Mouse (Mus musculus) right cerebral cortex, adult 18-20 months (tissue): Measurements from ENCODE around the gene Sp7.

ENCODE experiments used
- DNase-seq: peaks from one replicate; pipeline ENCODE4 v3.0.0; 2022; ENCODE audit warnings: mixed read lengths

The Sp7 gene

DNA sequence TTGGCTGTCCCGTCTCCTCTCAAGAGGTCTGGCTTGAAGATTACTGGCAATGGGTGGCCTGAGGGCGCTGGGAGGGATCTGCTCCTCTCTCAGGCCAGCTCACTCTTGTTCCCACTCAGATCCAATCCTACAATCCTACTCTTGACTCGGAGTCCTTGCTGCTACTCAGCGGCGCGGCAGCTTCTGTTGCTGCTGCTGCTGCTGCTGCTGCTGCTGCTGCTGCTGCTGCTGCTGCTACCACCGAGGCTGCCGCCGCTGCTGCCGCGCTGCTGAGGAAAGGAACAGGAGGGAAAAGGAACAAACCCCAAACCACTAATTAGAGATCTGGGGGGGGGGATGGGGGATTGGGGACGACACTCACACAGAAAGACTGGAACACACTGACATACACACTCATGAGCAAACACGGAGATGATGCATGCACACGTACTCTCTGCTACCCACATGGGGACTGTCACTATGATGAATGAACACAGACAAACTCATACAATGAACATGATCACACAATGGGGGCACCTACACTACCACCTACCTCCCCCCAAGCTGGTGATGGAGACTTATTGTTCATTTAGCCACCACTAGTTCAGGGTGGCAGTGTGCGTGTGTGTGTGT is at the start of gene Sp7:
Gene Sp7, minus strand, starts transcription at position 450 of the 612 bp plus-strand sequence.
- no peak for DNase-seq

DNA sequence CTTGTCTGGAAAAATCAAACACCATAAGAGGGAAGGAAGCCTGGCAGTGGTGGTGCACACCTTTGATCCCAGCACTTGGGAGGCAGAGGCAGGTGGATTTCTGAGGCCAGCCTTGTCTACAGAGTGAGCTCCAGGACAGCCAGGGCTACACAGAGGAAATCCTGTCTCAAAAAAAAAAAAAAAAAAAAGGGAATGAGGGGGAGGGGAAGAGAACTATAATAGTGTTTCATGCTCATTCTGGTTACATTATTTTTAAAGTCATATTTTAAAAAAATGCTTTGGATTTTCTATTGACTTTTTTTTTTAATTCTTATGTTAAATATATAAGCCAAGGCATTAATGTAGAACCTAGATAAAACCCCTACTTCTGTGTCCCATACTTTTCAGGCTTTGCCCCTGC is 46.7 kb upstream of the Sp7 start:
- DNase-seq: no peak

DNA sequence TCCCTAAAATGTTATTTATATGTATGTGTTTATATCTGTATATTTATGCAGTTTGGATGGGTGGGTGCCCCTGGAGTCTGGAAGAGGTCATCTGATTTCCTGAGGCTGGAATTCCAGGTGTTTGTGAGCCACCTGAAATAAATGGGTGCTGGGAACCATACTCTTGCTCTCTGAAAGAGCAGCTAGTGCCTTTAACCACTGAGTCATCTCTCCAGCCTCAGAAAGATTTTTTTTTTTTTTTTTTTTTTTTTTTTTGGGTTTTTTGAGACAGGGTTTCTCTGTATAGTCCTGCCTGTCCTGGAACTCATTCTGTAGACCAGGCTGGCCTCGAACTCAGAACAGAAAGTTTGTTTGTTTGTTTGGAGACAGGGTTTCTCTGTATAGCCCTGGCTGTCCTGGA is 44.1 kb upstream of the Sp7 start:
- DNase-seq: no peak

DNA sequence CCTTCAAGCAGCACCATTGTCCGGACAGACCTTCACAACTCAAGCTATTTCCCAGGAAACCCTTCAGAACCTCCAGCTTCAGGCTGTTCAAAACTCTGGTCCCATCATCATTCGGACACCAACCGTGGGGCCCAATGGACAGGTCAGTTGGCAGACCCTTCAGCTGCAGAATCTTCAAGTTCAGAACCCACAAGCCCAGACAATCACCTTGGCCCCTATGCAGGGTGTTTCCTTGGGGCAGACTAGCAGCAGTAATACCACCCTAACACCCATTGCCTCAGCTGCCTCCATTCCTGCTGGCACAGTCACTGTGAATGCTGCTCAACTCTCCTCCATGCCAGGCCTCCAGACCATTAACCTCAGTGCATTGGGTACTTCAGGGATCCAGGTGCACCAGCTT is 42.3 kb upstream of the Sp7 start:
- no peak for DNase-seq

DNA sequence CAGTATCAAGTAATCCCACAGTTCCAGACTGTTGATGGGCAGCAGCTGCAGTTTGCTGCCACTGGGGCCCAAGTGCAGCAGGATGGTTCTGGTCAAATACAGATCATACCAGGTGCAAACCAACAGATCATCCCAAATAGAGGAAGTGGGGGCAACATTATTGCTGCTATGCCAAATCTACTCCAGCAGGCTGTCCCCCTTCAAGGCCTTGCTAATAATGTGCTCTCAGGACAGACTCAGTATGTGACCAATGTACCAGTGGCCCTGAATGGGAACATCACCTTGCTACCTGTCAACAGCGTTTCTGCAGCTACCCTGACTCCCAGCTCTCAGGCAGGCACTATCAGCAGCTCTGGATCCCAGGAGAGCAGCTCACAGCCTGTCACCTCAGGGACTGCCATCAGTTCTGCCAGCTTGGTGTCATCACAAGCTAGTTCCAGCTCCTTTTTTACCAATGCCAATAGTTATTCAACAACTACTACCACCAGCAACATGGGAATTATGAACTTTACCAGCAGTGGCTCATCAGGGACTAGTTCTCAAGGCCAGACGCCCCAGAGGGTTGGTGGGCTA is 41.7 kb upstream of the Sp7 start:
- no peak for DNase-seq

DNA sequence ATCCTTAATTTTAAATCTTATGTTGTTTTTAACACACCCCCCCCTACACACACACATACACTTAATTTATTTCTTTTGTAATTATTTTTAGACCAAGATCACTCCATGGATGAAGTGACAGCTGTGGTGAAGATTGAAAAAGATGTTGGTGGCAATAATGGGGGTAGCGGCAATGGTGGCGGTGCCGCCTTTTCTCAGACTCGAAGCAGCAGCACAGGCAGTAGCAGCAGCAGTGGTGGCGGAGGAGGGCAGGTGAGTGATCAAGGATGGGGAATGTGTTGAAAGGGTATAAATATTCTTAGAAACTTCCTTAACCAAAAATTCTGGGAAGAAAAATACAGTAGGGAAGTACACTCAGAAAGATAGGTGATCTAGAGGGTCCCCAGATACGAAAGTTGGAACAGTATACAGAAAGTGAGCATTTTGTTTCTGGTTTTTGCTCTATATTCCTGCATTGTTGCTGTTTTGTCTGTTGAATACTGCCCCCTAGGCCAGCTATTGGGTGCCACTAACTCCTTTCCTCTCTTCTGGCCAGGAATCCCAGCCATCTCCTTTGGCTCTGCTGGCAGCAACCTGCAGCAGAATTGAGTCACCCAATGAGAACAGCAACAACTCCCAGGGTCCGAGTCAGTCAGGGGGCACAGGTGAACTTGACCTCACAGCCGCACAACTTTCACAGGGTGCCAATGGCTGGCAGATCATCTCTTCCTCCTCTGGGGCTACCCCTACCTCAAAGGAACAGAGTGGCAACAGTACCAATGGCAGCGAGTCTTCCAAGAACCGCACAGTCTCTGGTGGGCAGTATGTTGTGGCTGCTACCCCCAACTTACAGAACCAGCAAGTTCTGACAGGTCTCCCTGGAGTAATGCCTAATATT is 40.9 kb upstream of the Sp7 start:
- no peak for DNase-seq

DNA sequence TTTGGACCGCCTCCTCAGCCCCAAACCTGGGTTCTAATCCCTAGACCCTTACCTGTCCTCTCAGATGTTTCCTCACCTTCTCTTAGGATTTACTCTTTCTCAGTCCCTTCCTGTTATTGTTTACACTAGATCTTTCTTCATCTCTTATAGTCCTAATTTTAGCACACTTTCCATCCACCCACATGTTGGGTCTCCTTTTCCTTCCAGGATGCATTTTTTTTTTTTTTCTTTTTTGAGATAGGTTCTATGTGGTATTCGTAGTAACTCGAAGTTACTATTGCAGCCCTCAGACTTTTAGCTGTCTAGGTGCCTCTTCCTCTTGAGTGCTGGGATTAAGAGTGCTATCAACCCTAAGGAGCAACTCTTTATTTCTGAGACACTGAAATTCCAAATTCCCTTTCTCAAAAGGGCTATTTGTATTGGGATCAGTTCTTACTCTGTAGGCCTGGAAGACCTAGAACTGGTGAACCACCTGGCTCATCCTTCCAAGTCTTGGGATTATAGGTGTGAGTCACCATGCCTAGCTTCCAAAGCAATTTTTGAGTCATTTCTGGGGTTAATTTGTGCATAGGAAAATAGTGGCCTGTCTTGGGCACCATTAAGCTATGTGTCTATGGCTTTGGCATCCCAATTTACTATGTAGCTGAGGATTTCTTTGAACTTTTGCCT is 40.1 kb upstream of the Sp7 start:
- DNase-seq: no peak

DNA sequence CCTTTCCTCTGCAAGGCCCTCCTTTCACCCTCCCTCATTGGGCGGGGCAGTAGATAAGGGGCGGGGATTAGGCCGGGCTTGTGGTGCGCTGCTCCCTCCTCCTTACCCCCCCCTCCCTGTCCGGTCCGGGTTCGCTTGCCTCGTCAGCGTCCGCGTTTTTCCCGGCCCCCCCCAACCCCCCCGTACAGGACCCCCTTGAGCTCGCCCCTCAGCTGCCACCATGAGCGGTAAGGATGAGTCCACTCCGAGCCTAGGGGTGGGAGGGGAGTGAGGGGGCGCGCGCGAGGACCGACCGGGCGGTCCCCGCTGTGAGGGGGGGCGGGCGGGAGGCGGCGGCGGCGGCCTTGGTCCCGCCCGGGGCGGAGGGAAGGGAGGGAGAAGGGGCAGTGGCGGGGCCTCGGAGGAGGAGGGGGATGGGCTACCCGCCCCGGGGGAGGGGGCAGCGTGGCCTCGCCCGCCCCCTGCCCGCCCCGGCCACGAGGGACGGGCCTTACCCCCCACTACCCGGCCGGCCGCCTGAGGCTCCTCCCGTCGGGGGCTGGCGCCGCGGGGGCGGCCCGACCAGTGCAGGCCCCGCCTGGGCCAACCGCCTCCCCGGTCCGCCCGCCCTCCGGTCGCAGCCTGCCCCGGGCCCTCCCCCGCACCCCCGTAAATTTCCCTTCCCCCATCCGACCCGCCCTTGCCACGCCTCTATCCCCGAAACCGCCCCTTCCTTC is 39.4 kb upstream of the Sp7 start:
- DNase-seq: peak; percentile 69

DNA sequence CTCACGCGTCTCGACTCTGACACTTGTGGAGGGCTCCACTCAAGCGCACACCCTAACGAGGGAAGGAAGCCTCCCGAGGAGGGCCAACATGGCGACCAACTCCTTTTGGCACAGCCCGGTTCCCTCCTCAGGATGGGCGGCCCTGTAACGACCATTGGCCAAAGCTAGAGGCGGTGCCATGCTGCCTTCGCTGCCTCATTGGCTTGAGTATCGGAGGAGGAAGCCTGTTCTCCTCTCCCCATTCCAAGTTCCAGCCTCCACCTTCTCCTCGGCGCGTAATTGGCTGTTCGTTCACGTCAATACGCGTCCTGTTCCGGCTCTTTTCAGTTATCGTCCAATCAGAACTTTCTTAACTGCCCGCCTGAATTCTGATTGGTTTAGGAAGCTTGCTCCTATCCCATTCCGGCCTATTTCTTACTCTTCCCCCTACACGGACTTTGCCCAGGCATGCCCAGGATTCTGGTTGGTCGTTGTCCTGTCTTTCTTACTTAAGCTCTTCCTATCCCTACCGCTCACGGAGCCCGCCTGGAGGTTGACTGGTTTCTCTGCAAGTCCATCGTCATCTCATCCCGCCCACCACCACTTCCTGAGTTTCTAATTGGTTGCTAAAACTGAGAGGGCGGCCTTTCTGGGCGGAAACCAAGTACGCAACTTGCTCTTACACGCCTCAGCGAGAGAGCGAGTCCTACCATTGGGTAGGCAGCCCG is 38.7 kb upstream of the Sp7 start, which contains the start of gene Sp1:
Gene Sp1, plus strand, starts transcription at position 655 of the 707 bp plus-strand sequence.
- peak; percentile 100 for DNase-seq

DNA sequence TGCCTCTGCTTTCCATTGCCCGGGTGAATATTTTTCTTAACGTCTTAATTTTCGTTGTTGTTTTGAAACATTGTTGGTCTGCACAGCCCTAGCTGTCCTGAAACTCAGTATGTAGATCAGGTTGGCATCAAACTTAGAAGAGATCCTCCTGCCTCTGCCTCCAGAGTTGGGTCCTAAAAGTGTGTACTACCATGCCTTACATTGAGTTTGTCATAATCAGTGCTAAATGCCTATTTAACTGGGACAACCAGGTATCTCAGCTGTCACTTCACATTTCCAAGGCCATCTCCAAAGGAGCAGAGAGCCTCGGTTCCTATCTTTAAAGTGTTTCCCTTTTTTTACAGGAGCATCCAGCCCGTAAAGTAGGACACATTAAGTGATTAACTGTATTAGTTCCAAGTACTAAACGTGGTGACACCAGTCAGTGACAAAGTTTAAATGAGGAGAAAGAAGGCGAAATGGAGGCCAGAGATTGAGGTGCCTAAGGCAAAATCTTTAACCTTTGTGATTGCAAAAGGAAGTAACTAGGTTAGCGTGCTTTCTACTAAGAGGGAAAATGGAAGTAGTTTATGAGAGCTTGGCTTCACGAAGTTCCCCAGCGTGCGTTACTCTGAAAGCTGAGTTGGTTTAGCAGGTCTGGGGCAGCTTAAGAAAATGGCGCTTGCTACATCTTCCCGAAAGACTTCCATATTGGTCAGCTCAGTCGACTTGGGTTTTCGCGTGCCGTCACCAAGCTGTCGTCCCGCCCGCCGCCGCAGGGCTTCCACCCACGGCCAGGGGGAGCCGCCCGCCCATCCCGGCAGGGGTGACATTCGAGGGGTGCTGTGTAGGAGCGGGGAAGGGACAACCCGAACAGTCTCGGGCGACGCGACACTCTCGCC is 37.9 kb upstream of the Sp7 start:
- DNase-seq: no peak

DNA sequence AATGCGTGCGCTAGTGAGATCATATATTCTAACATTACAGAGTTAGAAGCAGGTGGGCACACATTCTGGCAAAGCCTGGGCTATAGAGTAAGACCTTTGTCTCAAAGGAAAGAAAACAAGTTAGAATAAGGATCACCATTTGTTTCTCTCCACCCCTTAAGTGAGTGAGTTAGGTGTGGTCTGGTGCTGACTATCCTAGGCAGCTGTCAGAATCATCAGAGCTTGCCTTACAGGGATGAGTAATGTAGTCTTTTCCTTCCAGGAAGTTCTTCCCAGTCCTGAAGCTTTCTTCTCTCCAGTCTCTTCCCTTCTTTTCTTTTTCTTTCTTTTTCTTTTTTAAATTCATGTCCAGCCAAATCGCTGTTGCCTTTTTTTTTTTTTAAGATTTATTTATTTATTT is 35.2 kb upstream of the Sp7 start:
- no peak for DNase-seq

DNA sequence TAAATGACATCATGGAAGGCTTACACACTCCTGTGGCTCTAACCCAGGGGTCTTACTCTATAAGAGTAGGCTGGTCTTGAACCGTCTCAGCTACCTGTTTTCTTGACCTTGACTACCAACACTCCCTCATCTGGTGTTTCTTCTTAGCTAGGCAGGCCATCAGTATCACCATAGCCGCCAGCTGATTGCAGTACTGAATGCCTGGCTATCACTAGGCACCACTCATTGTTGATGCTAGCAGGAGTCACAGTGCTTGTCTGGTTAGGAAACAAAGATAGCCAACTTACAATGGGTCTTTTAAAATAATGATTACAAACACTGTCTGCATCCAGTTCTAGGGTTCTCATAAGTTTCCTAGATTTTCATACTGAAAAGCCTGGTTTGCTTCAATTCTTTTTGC is 34.3 kb upstream of the Sp7 start:
- DNase-seq: no peak

DNA sequence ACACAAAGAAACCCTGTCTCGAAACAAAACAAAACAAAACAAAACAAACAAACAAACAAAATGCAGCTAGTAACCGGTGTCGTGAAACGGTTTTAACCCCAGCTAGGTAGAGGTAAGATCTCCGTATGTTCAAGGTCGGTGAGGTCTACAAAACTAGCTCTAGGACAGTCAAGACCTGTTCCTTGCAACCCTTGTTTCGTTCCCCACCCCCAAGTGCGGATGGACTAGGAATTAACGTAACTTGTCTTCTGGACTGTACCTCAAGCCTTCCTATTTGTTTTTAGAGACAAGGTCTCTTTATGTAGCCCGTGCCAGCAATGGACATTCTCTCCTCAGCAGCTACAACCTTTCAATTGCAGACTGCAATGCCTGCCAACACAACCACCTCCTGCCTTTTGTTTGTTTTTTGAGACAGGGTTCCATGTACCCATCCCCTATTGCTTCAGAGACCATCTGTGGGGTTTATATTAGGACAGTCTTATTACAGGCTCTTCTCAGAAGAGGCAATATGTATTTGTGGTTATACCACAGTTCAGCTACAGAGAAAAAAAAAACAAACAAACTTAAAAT is 33.6 kb upstream of the Sp7 start:
- no peak for DNase-seq

DNA sequence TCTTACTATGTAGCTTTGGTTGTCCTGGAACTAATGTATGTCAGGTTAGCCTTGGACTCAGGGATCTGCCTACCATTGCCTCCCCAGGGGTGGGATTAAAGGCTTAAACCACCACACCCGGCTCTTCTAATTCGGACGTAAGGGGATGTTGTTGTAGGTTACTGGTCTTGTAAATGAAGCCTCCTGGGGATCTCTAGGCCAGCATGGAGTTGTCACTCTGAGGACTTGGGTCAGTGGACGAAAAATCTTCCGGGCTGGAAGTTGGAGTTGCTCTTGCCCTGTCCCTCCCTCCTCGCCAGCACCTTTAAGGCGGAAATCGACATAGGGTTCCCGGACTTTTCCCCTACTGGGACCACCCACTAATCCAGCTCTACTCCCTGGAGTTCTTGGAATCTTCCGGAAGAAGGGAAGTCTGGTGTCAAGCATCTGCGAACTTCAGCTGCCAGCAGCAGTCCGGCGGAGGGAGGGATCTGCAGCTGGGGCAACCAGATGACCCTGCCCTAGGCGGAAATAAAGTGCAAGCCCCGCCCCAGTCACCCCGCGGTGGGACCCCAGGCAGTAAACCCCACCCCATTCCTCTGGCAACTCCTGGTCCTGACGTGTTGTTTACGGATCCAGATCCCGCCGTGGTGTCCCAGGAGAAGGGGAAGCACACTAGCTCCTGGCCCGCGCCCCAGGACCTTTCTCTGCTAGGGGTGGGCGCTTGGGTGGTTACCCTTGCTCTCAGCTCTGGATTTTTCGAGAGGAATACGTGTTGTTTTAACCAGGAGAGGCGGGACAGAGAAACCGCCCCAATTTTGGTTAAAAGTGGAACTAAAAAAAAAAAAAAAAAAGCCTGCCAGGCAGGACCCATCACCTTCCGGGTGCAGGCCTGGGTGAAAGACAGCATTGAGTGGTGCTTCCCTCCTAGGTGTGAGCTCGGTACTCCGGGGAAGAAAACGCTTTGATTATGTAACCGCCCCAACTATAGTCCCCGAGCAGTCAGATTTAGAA is 32.5 kb upstream of the Sp7 start:
- DNase-seq: peak; percentile 69

DNA sequence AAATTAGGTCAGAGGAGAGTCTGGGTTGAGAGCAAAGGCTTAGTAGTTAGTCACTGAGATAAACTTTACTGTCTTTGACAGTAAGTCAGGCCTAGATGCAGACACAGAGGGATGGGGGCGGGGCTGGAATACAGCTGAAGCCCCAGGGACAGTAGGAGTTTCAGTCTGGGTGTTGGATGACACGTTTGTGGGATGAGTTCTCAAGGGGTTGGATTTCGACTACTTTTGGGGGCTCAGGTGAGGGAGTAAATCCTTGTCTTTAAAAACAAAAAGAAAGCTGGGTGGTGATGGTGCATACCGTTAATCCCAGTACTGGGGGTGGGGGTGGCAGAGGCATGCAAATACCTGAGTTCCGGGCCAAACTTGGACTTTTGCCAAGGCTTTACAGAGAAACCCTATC is 31.6 kb upstream of the Sp7 start:
- no peak for DNase-seq

DNA sequence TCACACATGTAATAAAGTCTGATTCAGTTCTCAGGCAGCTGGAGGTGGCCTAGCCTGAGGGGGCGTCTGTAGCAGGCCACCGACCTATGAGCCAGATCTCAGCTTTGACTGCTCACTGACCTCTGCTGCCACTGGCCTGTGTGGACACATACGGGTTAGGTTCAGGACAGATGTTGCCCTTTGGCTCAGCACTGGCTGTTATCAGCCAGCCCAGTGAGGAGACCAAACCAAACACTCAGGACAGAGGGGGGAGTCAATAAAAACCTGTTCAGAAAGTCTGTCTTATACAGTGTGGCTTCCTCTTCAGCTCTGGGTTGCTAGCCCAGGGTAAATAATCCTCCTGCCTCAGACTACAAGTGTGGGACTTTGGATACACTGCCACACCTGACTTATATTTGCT is 28.1 kb upstream of the Sp7 start:
- no peak for DNase-seq

DNA sequence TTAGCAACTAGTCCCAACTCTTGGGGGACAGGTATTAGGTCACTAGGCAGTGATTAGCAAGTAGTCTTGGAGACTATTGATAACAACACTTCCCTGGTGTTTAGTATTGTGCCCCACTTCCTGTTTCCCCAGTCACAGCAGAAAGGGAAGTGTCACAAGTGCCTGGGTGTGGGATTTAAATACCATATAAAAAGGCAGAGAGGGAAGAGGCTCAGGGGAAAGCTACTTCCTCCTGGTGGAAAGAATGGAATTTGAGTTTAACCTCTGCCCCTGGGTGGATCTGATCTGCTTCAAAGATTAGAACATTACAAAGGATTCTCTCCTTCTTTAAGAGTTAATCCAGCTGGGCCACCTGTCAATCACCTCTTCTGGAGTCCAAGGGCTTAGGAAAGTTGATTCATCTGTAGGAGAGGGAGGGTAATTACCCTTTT is 26.6 kb upstream of the Sp7 start:
- DNase-seq: no peak

DNA sequence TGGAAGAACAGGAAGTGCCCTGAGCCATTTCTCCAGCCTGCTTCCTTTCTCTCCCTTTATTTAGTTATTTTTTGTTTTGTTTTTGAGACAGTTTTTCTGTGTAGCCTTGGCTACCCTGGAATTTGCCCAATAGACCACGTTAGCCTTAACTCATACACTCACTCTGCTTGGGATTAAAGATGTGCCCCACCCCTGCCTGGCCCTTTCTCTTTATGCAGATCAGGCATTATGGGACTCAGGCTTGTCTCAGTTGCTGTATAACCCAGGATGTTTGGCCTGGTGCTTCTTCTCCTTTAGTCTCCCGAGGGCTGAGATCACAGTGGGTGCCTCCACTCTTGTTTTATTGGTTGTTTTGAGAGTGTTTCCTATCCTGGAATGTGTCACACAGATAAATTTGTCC is 25.5 kb upstream of the Sp7 start:
- no peak for DNase-seq

DNA sequence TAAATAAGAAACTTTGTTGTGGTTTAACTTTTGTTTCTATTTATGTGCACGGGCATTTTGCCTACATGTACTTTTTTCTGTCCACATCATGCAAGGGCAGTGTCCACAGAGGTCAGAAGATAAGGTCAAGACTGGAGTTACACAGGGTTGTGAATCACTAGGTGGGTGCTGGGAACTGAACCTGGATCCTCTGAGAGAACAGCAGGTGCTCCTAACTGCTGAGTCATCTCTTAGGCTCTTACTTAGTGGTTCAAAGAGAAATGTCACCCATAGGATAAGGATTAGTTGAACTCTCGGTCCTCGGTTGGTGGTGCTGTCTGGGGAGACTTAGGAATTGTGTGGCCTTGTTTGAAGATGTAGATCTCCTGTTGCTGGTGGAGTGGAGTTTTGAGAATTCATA is 22.0 kb upstream of the Sp7 start:
- DNase-seq: no peak

DNA sequence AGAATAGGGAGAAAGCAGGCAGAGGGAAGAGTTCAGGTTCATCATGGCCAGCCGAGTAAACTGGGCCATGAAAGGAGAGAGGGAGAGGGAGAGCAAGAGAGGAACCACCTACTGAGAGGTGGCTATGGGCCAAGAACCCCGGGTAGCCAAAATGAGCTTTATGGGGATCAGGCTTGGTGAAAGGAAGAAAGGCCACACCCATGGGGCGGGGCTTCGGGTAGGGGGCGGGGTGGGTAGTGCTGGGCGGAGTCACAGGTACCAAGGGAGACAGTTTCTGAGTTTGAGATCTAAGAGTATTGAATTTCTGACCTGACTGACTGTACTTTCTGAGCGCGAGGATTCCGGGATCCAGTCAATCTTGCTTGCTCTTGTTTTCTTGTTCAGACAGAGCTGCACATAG is 19.7 kb upstream of the Sp7 start:
- DNase-seq: no peak
